Mouse (Mus musculus): ENCODE measurements at regions not wholly inside any gene's neighbourhood (a gene's known extent, or its start where the extent isn't known, plus 50 kb on each side); places are given as distances from the start of the nearest gene placed in this dataset.

DNA sequence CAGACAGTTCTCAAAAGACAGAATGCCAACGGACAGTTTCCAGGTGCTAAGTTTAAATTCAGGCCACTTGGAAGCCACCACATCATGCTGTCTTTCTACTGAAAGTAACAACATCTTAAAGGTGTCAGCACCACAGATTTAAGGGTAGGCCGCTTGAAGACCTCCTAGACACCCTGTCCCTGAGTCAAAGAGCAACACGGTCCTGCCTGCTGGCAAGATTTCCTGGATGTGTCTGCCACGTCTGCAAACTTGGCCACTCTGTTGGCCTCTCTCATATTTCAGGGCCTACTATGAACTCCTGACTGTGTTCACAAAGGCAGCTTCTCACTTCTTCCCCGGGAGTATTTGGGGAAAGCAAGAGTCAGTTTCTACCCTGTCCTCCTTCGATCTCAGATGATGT, 194.7 kb upstream of the Esrrg start:
- no peak for ATAC-seq (replicated peaks in 1 of 2; ENCODE audit: insufficient read depth in 1 of 2, low FRiP score in 2 of 2, low TSS enrichment in 1 of 2, low read depth in 1 of 2, poor library complexity in 2 of 2, severe bottlenecking in 2 of 2)

DNA sequence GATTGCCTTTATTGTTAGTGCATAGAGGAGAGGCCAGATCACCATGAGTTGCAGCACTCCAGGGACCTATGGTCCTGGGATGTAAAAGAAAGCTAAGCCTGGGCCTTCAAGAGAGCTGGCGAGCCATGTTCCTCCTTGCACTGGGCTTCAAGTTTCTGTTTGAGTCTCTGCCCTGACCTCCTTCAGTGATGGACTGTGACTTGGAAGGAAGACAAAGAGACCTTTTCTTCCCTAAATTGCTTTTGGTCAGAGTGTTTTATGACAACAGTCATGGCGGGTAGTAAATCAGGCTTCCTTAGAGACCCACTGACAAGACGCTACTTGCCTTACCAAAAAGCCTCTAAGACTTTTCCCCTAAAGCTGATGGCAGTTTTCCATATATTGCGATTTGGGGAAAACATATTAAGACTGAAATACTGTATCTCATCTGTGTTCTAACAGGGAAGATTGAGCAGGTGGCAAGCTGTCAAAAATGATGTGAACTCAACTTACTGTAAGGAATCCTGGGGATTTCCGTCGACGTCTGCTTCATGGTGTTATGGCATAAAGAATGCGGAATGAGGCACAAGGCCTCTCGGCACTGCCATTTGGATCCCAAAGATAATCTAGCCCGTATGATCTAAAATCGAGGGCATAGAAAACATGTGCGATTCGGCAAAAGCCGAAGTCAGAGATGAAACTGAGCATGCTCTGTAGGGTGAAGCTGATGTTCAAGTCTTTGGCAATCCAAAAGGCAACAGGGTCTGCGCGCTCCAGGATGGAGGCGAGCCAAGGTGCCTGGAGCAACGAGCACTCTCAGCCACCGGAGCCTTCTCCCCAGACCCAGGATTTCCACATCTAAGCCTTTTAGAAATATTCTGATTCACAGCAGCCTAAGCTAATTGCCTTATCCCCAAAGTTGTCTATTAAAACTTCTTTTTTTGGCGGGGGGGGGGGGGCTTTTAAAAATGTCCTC, 190.1 kb upstream of the Esrrg start:
- ATAC-seq (replicated peaks in 1 of 2; ENCODE audit: insufficient read depth in 1 of 2, low FRiP score in 2 of 2, low TSS enrichment in 1 of 2, low read depth in 1 of 2, poor library complexity in 2 of 2, severe bottlenecking in 2 of 2): no peak

DNA sequence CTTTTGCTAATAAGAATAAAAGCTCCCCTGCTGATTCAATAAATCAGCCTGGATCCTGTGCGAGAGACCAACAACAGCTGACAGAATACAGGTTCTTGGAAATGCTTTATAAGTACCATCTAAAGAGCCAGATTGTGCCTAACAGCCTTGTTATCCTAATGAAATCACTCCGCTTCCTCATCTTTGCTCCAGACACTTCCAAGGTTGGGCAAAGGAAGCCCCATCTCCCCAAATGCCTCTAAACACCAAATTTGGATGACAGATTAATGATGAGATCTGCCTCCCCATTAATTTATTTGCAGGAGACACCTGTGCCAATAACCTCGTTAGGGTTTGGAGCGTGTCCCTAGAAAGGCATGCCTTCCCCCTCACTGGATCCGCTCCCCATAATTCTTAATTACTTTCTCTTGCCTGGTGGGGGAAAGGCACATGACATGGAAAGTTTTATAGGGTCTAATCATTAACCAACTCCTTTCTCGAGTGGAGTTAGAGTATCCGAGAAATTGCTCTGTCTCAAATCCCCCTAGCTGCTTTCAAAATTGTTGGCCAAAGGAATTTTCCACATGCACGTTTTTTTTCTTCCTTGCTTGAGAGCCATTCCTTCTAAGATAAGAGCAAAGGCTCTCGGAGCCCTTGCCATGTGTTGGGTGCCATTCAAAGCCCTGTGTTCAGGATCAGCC, 179.9 kb upstream of the Esrrg start:
- no peak for ATAC-seq (replicated peaks in 1 of 2; ENCODE audit: insufficient read depth in 1 of 2, low FRiP score in 2 of 2, low TSS enrichment in 1 of 2, low read depth in 1 of 2, poor library complexity in 2 of 2, severe bottlenecking in 2 of 2)

DNA sequence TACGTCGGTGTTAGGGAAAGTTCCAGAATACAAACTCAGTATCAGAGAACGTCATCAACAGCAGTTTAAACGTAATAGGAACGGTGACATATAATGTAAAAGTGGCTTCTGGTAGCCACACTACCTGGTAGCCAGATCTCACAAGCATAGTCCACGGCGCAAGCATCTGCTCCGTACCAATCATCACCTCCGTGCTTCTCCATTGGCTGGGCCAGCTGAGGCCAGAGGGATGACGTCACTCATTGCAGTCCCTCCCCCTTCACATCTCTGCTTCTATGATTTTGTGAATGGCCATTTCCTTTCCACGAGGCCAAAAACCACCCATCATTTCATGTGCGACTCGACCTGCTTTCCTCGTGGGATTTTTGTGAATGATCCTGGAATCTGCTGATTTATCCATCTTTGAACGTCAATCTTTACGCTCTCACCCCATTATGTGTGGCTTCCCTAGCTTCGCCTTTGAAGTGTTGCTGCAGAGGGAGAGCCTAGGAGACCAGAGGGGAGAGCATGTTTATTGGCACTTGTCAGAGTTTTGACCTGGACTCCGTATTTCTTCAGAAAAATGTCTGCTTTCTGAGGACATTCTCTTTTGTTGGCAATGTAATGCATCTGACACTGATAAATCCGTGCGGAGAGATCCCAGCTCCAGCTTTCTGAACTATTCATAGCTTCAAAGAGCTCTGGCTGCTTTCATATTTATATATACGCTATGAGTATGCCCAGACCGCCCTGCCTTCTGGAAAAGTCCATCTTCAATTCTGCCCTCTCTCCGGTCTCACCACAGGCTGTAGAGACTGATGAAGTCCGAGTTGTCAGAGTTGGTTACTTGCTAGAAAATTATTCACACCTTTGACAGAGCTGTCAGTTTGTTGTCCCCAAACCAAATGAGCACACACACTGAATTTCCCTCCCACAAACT, 174.6 kb upstream of the Esrrg start:
- ATAC-seq (replicated peaks in 1 of 2; ENCODE audit: insufficient read depth in 1 of 2, low FRiP score in 2 of 2, low TSS enrichment in 1 of 2, low read depth in 1 of 2, poor library complexity in 2 of 2, severe bottlenecking in 2 of 2): no peak

DNA sequence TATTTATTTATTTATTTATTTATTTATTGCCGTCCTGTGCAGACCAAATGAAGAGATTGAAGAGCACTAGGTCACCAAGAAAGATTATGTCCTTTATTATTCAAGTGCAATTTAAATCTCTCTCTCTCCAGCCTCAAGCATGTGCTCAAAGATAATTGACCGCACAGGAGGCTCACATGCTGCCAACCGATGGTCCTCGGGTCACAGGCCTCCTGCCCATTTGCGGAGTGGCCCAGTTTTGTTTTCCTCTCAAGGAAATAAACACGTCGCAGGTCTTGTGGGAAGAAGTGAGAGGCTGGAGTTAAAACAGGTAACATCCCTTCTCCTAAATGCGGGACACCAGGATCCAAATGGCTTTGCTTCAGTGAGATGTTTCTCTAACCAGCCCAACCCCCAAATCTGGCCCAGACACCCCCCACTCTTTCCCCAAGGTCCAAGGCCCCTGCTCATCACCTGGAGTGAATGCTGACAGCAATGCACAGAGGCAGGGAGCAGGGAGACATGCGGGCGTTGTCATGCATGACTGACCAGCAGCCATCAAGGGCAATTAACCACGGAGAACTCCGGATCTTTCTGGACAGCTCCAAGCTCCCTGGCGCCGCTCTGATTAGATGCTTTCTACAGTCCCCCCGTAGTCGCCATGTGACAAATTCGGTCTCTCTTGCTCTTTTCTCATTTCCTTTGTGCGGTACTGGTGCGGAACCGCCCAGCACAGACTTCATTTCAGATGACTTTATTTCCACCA, 169.2 kb upstream of the Esrrg start:
- no peak for ATAC-seq (replicated peaks in 1 of 2; ENCODE audit: insufficient read depth in 1 of 2, low FRiP score in 2 of 2, low TSS enrichment in 1 of 2, low read depth in 1 of 2, poor library complexity in 2 of 2, severe bottlenecking in 2 of 2)

DNA sequence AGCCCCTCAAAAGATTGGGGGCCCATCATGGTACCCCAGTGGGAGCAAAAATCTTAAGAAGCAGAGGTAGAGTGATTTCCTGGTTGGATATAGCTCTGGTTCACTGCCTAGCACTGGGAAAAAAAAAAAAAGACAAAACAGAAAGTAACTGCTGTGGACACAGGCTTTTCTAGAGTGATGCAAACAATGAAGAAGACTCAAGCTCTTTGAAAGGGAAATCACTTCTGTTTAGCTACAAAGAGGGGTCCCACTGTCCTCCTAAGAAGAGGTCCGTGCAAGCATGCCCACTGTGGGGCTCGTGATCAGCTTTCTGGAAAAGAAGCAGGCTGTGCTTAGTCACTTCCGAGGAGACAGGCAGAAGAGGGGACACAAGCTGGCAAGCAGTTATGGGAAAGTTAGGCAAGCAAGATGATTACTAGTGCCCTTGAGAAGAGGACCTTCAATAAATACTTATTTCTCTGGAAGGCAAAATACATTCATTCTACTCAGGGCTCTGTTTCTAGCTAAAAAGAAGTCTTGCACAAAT, 166.9 kb upstream of the Esrrg start:
- no peak for ATAC-seq (replicated peaks in 1 of 2; ENCODE audit: insufficient read depth in 1 of 2, low FRiP score in 2 of 2, low TSS enrichment in 1 of 2, low read depth in 1 of 2, poor library complexity in 2 of 2, severe bottlenecking in 2 of 2)

DNA sequence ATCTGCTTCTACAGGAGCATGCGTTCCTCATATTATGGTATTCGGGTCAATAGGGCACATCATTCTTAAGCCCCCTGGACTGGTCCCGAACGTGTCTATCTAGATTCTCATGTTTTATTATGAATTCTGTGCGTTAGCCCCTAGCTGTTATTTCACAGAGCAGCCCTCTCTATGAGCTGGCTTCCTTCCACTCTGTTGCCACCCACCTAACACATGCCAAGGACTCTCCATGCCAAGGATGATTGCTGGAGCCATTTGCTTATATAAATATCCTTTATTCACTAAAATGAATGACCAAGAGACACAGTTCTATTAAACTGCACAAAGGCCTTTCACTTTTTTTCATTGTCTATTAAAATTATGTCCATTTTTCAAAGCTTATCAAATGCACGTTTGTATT, 162.1 kb upstream of the Esrrg start:
- ATAC-seq (replicated peaks in 1 of 2; ENCODE audit: insufficient read depth in 1 of 2, low FRiP score in 2 of 2, low TSS enrichment in 1 of 2, low read depth in 1 of 2, poor library complexity in 2 of 2, severe bottlenecking in 2 of 2): no peak

DNA sequence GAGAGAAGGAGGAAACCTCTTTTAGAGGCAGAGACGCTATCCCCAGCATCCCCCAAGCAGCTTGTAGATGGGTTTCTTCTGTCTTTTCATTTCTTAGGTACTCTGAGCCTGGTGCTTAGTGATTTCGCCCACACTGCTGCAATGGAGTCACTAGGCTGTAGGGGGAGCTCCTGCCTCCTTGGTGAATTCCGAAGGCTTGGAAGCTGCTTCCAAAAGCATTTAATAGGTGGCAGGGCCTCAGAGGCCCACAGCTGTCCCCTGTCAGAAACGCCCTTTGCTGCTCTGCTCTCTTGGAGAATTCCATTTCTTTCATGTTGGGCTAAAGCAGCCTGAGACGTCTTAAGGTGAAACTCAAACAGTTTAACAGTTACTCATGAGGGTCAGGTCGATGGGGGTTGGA, 160.4 kb upstream of the Esrrg start:
- peak; percentile 23 to 29; a peak in 1 of 4 replicates for ATAC-seq (replicated peaks in 1 of 2; ENCODE audit: insufficient read depth in 1 of 2, low FRiP score in 2 of 2, low TSS enrichment in 1 of 2, low read depth in 1 of 2, poor library complexity in 2 of 2, severe bottlenecking in 2 of 2)

DNA sequence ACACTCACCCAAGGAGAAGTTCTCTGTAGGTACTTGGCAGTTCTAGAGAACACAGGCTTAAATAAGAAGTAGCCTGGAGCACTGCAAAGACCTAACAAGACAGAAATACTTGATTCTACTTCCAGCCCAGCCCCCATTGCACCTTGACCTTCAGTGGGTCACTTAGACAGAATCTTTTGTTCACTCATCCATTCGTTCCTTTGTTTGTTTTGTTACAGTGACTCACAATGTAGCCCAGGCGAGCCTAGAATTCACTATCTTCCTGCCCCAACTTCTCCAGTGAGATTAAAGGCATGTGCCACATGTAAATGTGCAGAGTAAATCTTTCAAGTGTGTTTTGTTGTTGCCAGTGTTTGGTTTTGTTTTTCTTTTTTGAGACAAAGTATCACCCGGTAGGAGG, 158.5 kb upstream of the Esrrg start:
- no peak for ATAC-seq (replicated peaks in 1 of 2; ENCODE audit: insufficient read depth in 1 of 2, low FRiP score in 2 of 2, low TSS enrichment in 1 of 2, low read depth in 1 of 2, poor library complexity in 2 of 2, severe bottlenecking in 2 of 2)

DNA sequence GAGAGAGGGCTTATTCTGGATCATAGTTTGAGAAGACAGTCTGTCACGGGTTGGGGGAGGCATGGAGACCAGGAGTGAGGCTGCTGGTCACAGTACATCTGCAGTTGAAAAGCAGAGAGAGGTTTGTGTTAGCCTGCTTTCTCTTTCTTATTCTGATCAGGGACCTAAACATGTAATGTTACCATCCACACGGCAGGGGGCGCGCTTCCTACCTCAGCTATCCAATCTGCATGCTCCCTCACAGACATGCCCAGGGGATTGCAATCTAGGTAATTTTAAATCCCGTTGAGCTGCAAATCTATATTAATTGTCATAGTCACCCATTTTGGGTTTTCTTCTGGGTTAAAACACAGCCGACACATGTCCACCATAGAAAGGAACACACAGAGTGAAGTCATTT, 156.4 kb upstream of the Esrrg start:
- peak; percentile 51 to 60 for ATAC-seq (replicated peaks in 1 of 2; ENCODE audit: insufficient read depth in 1 of 2, low FRiP score in 2 of 2, low TSS enrichment in 1 of 2, low read depth in 1 of 2, poor library complexity in 2 of 2, severe bottlenecking in 2 of 2)

DNA sequence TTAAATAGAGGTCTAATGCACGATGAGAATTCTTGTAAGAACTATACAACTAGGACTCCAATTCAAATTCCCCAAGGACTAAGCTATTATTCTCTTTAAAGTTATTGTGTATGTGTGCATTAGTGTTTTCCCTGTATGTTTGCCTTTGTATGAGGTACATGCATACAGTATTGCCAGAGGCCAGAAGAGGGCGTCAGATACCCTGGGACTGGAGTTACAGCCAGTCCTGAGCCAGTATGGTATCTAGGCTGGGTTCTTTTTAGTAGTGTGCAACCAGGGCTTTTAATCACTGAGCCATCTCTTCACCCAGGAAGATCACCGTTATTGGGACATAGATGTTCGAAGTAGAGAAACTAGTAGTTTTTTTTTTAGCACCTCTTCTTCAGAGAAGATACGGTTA, 154.2 kb upstream of the Esrrg start:
- ATAC-seq (replicated peaks in 1 of 2; ENCODE audit: insufficient read depth in 1 of 2, low FRiP score in 2 of 2, low TSS enrichment in 1 of 2, low read depth in 1 of 2, poor library complexity in 2 of 2, severe bottlenecking in 2 of 2): no peak

DNA sequence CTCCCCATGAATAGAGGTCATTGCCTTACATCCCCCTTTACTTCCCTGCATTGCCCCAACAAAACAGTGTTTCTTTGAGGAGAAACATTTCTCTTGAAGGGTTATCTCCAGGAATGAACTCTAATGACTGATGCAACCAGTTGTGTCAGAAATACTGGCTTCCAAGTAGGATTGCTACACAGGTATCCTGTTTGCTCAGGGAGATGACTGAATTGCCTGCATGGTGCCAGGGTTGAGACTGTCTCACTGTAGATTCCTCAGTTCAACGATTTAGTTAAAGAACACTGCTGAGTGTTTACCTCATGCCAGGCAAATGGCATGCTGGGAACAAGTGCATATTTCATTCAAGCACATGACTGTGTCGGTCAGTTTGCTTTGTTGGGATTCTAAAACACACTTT, 123.8 kb upstream of the Esrrg start:
- no peak for ATAC-seq (replicated peaks in 1 of 2; ENCODE audit: insufficient read depth in 1 of 2, low FRiP score in 2 of 2, low TSS enrichment in 1 of 2, low read depth in 1 of 2, poor library complexity in 2 of 2, severe bottlenecking in 2 of 2)

DNA sequence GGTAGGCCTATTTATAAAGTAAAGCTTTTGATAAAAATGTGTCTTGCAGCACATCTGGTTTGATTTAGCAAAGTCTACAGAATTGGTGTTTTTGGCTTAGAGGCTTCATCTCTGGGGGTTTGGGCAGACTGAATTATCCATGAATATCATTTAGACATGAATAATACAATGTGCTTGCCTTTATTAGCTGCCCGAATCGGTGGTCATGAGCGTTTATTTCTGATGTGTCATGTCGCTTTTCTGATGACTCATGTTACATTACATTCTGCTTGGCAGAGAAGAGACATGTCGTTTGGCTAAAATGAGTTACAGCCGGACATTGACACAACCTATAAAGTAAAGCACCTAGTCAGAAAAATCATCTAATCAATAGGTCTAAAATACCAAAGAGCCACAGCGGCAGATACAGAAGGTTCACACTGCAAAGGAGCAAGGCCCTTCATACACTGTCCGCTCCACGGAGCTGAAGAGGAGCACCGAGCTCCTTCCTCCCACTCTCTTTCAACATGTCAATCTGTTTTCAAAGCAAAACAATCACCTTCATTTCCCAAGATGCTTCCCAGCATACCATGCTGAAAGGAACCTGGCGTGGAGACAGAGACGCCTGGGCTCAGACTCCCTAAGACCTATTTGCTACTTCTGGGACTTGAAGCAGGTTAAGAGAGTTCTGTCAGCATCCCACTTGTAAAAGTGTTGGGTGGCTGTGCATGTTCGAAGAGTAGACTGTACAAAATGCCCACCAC, 120.5 kb upstream of the Esrrg start:
- no peak for ATAC-seq (replicated peaks in 1 of 2; ENCODE audit: insufficient read depth in 1 of 2, low FRiP score in 2 of 2, low TSS enrichment in 1 of 2, low read depth in 1 of 2, poor library complexity in 2 of 2, severe bottlenecking in 2 of 2)

DNA sequence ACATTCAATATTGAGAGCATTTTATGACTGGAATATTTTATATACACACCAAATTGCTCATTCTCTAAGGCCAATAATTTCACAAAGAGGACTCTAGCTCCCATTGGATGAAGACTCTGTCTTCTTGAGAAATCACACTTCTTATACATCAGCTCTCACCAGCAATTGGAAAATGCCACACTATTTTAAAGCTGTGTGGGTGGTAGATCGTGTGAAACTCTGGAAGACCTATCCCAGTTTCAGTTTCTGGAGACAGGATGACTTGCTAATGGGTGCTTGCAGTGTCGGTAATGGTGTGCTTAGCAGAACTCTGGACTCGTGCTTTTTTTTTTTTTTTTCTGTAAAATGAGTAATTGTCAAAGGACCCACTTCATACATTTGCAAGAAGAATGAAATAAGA, 119.1 kb upstream of the Esrrg start:
- no peak for ATAC-seq (replicated peaks in 1 of 2; ENCODE audit: insufficient read depth in 1 of 2, low FRiP score in 2 of 2, low TSS enrichment in 1 of 2, low read depth in 1 of 2, poor library complexity in 2 of 2, severe bottlenecking in 2 of 2)

DNA sequence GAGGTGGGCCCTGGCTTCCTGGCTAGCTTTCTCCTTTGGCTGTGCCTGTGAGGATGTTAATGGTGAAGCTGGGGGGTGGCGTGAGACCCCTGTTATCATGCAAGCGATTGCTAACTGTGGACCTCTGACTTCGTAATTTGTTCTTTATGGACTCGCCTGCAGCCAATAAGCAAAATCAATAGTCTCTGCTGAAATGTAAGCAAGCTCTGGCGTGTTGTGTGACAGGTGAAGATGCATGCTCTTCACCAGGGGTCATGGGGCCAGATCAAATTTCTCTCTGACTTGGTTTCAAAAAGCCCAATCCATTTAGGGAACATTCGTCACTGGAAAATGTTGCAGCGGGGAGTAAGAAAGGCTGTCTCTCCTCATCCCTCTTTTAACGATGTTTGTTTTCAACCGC, 103.2 kb upstream of the Esrrg start:
- no peak for ATAC-seq (replicated peaks in 1 of 2; ENCODE audit: insufficient read depth in 1 of 2, low FRiP score in 2 of 2, low TSS enrichment in 1 of 2, low read depth in 1 of 2, poor library complexity in 2 of 2, severe bottlenecking in 2 of 2)

DNA sequence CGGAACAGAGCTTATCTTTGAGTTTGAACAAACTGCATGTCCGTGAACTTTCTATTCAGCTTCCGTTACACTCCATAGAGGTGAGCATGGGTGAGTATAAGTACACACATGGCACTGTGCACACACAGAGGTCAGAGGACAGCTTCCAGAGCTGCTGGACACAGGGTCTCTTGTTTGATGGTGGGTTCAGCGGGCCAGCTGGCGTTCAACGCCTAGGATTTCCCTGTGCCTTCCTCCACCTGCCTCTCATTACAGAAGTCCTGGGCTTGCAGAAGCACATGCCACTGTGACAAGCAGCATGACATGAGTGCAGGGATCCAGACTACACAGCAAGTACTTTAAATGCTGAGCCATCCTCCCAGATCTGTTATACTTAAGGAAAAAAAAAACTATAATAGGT, 101.4 kb upstream of the Esrrg start:
- ATAC-seq (replicated peaks in 1 of 2; ENCODE audit: insufficient read depth in 1 of 2, low FRiP score in 2 of 2, low TSS enrichment in 1 of 2, low read depth in 1 of 2, poor library complexity in 2 of 2, severe bottlenecking in 2 of 2): no peak
